Mouse (Mus musculus): Measurements from ENCODE around the gene Myom1. TPM values are rescaled to one million over a fixed set of nuclear protein-coding genes. Genes with fewer than 3 reads are reported as not detected.

Gene Myom1
- polyA plus RNA-seq, 1 experiment from 2014 or later: 1.5 TPM

GRCm38 (mm10) chr17:71006976-71007375 is 4.5 kb downstream of the Myom1 start:
- Histone ChIP-seq H3K36me3 (ENCODE audit: control insufficient read depth, insufficient read depth, low read length) (no peaks in the 10 kb centered on the region), H3K4me1 (ENCODE audit: control insufficient read depth, insufficient read depth, low read length) (0 out of 2 replicates have a peak, but pooled peaks cover 3% of the 10 kb centered on the region), H3K27ac (ENCODE audit: low read depth, low read length) (no peak overlapping the region), H3K4me3 (ENCODE audit: low read depth, low read length) (no peak overlapping the region), H3K27me3 (ENCODE audit: control insufficient read depth, insufficient read depth, low read length) (no peaks in the 10 kb centered on the region), H3K9me3 (ENCODE audit: control insufficient read depth, low read length) (no peaks in the 10 kb centered on the region), H3K4me2 (ENCODE audit: low read depth, low read length) (no peak overlapping the region), H3K9ac (replicated peaks; ENCODE audit: low read depth, low read length) (no peak overlapping the region)
- ATAC-seq (ENCODE audit: low read depth): no peak
- WGBS: 90% methylated on average over 5 of the region's 5 CpGs

GRCm38 (mm10) chr17:71008676-71009075 is 6.2 kb downstream of the Myom1 start:
- H3K4me2 ChIP-seq (ENCODE audit: low read depth, low read length): no peak overlapping the region
- no peak for ATAC-seq (ENCODE audit: low read depth)
- WGBS: 85% methylated on average over 3 of the region's 3 CpGs
- H3K27me3 ChIP-seq (ENCODE audit: control insufficient read depth, insufficient read depth, low read length): no peaks in the 10 kb centered on the region
- no peaks in the 10 kb centered on the region for H3K36me3 ChIP-seq (ENCODE audit: control insufficient read depth, insufficient read depth, low read length)
- H3K9ac ChIP-seq (replicated peaks; ENCODE audit: low read depth, low read length): no peak overlapping the region
- no peak overlapping the region for H3K27ac ChIP-seq (ENCODE audit: low read depth, low read length)
- H3K4me3 ChIP-seq (ENCODE audit: low read depth, low read length): no peak overlapping the region
- H3K4me1 ChIP-seq (ENCODE audit: control insufficient read depth, insufficient read depth, low read length): no peaks in the 10 kb centered on the region
- H3K9me3 ChIP-seq (ENCODE audit: control insufficient read depth, low read length): no peaks in the 10 kb centered on the region

- H3K27me3 ChIP-seq (ENCODE audit: control insufficient read depth, insufficient read depth, low read length): no peaks in the 10 kb centered on the region
- no peaks in the 10 kb centered on the region for H3K36me3 ChIP-seq (ENCODE audit: control insufficient read depth, insufficient read depth, low read length)
- WGBS: 76% methylated on average over 1 of the region's 1 CpGs
- no peaks in the 10 kb centered on the region for H3K4me1 ChIP-seq (ENCODE audit: control insufficient read depth, insufficient read depth, low read length)
- H3K9me3 ChIP-seq (ENCODE audit: control insufficient read depth, low read length): no peaks in the 10 kb centered on the region
- H3K9ac ChIP-seq (replicated peaks; ENCODE audit: low read depth, low read length): no peak overlapping the region
- no peak overlapping the region for H3K4me2 ChIP-seq (ENCODE audit: low read depth, low read length)
- H3K27ac ChIP-seq (ENCODE audit: low read depth, low read length): no peak overlapping the region
- ATAC-seq (ENCODE audit: low read depth): no peak
- H3K4me3 ChIP-seq (ENCODE audit: low read depth, low read length): no peak overlapping the region
These were observed 7.3 kb downstream of the Myom1 start for GRCm38 (mm10) chr17:71009751-71010150.

GRCm38 (mm10) chr17:71010646-71011242 is 8.3 kb downstream of the Myom1 start:
- H3K4me3 ChIP-seq (ENCODE audit: low read depth, low read length): no peak overlapping the region
- no peak for ATAC-seq (ENCODE audit: low read depth)
- H3K9ac ChIP-seq (replicated peaks; ENCODE audit: low read depth, low read length): no peak overlapping the region
- no peak overlapping the region for H3K4me2 ChIP-seq (ENCODE audit: low read depth, low read length)
- no peaks in the 10 kb centered on the region for H3K4me1 ChIP-seq (ENCODE audit: control insufficient read depth, insufficient read depth, low read length)
- no peak overlapping the region for H3K27ac ChIP-seq (ENCODE audit: low read depth, low read length)
- no peaks in the 10 kb centered on the region for H3K36me3 ChIP-seq (ENCODE audit: control insufficient read depth, insufficient read depth, low read length)
- 59% methylated on average over 7 of the region's 7 CpGs for WGBS
- no peaks in the 10 kb centered on the region for H3K9me3 ChIP-seq (ENCODE audit: control insufficient read depth, low read length)
- H3K27me3 ChIP-seq (ENCODE audit: control insufficient read depth, insufficient read depth, low read length): no peaks in the 10 kb centered on the region

- no peak overlapping the region for H3K4me2 ChIP-seq (ENCODE audit: low read depth, low read length)
- no peaks in the 10 kb centered on the region for H3K36me3 ChIP-seq (ENCODE audit: control insufficient read depth, insufficient read depth, low read length)
- no peaks in the 10 kb centered on the region for H3K27me3 ChIP-seq (ENCODE audit: control insufficient read depth, insufficient read depth, low read length)
- no peak overlapping the region for H3K9ac ChIP-seq (replicated peaks; ENCODE audit: low read depth, low read length)
- H3K4me3 ChIP-seq (ENCODE audit: low read depth, low read length): no peak overlapping the region
- ATAC-seq (ENCODE audit: low read depth): no peak
- no peaks in the 10 kb centered on the region for H3K4me1 ChIP-seq (ENCODE audit: control insufficient read depth, insufficient read depth, low read length)
- no peak overlapping the region for H3K27ac ChIP-seq (ENCODE audit: low read depth, low read length)
- WGBS: 87% methylated on average over 9 of the region's 9 CpGs
- H3K9me3 ChIP-seq (ENCODE audit: control insufficient read depth, low read length): no peaks in the 10 kb centered on the region
These were observed 9.7 kb downstream of the Myom1 start for GRCm38 (mm10) chr17:71011931-71012662.

- no peaks in the 10 kb centered on the region for H3K4me1 ChIP-seq (ENCODE audit: control insufficient read depth, insufficient read depth, low read length)
- no peak overlapping the region for H3K4me2 ChIP-seq (ENCODE audit: low read depth, low read length)
- no peaks in the 10 kb centered on the region for H3K27me3 ChIP-seq (ENCODE audit: control insufficient read depth, insufficient read depth, low read length)
- no peaks in the 10 kb centered on the region for H3K36me3 ChIP-seq (ENCODE audit: control insufficient read depth, insufficient read depth, low read length)
- no peaks in the 10 kb centered on the region for H3K9me3 ChIP-seq (ENCODE audit: control insufficient read depth, low read length)
- H3K9ac ChIP-seq (replicated peaks; ENCODE audit: low read depth, low read length): no peak overlapping the region
- 93% methylated on average over 6 of the region's 6 CpGs for WGBS
- H3K4me3 ChIP-seq (ENCODE audit: low read depth, low read length): no peak overlapping the region
- no peak overlapping the region for H3K27ac ChIP-seq (ENCODE audit: low read depth, low read length)
- ATAC-seq (ENCODE audit: low read depth): no peak
These were observed 10.7 kb downstream of the Myom1 start for GRCm38 (mm10) chr17:71013105-71013504.

- no peak for ATAC-seq (ENCODE audit: low read depth)
- Histone ChIP-seq H3K9me3 (ENCODE audit: control insufficient read depth, low read length) (no peaks in the 10 kb centered on the region), H3K36me3 (ENCODE audit: control insufficient read depth, insufficient read depth, low read length) (no peaks in the 10 kb centered on the region), H3K27ac (ENCODE audit: low read depth, low read length) (no peak overlapping the region), H3K4me1 (ENCODE audit: control insufficient read depth, insufficient read depth, low read length) (0 out of 2 replicates have a peak, but pooled peaks cover 4% of the 10 kb centered on the region), H3K9ac (replicated peaks; ENCODE audit: low read depth, low read length) (no peak overlapping the region), H3K27me3 (ENCODE audit: control insufficient read depth, insufficient read depth, low read length) (no peaks in the 10 kb centered on the region), H3K4me2 (ENCODE audit: low read depth, low read length) (no peak overlapping the region), H3K4me3 (ENCODE audit: low read depth, low read length) (no peak overlapping the region)
- 53% methylated on average over 5 of the region's 5 CpGs for WGBS
These were observed 12.5 kb downstream of the Myom1 start for GRCm38 (mm10) chr17:71014911-71015310.

GRCm38 (mm10) chr17:71017457-71017998 is 15.1 kb downstream of the Myom1 start:
- Histone ChIP-seq H3K27me3 (ENCODE audit: control insufficient read depth, insufficient read depth, low read length) (no peaks in the 10 kb centered on the region), H3K4me3 (ENCODE audit: low read depth, low read length) (no peak overlapping the region), H3K36me3 (ENCODE audit: control insufficient read depth, insufficient read depth, low read length) (no peaks in the 10 kb centered on the region), H3K9me3 (ENCODE audit: control insufficient read depth, low read length) (no peaks in the 10 kb centered on the region), H3K27ac (ENCODE audit: low read depth, low read length) (no peak overlapping the region), H3K4me2 (ENCODE audit: low read depth, low read length) (no peak overlapping the region), H3K9ac (replicated peaks; ENCODE audit: low read depth, low read length) (no peak overlapping the region), H3K4me1 (ENCODE audit: control insufficient read depth, insufficient read depth, low read length) (0 out of 2 replicates have a peak, but pooled peaks cover 4% of the 10 kb centered on the region)
- WGBS: 96% methylated on average over 4 of the region's 4 CpGs
- no peak for ATAC-seq (ENCODE audit: low read depth)

GRCm38 (mm10) chr17:71018151-71018550 is 15.7 kb downstream of the Myom1 start:
- no peak overlapping the region for H3K9ac ChIP-seq (replicated peaks; ENCODE audit: low read depth, low read length)
- H3K4me2 ChIP-seq (ENCODE audit: low read depth, low read length): no peak overlapping the region
- 0 out of 2 replicates have a peak, but pooled peaks cover 4% of the 10 kb centered on the region for H3K4me1 ChIP-seq (ENCODE audit: control insufficient read depth, insufficient read depth, low read length)
- no peak overlapping the region for H3K4me3 ChIP-seq (ENCODE audit: low read depth, low read length)
- H3K9me3 ChIP-seq (ENCODE audit: control insufficient read depth, low read length): no peaks in the 10 kb centered on the region
- WGBS: 97% methylated on average over 3 of the region's 3 CpGs
- ATAC-seq (ENCODE audit: low read depth): no peak
- H3K36me3 ChIP-seq (ENCODE audit: control insufficient read depth, insufficient read depth, low read length): no peaks in the 10 kb centered on the region
- no peak overlapping the region for H3K27ac ChIP-seq (ENCODE audit: low read depth, low read length)
- no peaks in the 10 kb centered on the region for H3K27me3 ChIP-seq (ENCODE audit: control insufficient read depth, insufficient read depth, low read length)

All from neural tube, embryonic 14.5 days (tissue).